9 mouse cellular contexts compared by ENCODE assay signal in genomic region chr4:108318649-108319615, GRCm38 (mm10). TPM values are rescaled to one million over a fixed set of nuclear protein-coding genes. Genes with fewer than 3 reads are reported as not detected.
DNase-seq lines count a peak whose midpoint lies in the region; ATAC-seq and TF ChIP-seq lines count a peak whose summit lies in the region.
"Had no signal": no experiment of that assay in that cellular context is flagged by ENCODE, and none has a peak within 500 bp of the region (broad histone marks: within the 10 kb centered on the region; RNA-seq: fewer than 3 reads in every experiment).

No protein-coding gene starts in this region.

- no peaks in the 10 kb centered on the region for H3K4me1 ChIP-seq in kidney, embryonic 16.5 days (ENCODE audit: insufficient read depth, low read length)
- H3K4me1 ChIP-seq in liver, postnatal 0 days (ENCODE audit: insufficient read depth): peaks cover 12% of the 10 kb centered on the region; the same call in 1 of the 2 replicates
- H3K4me1 ChIP-seq in hindbrain, embryonic 12.5 days: no peaks in the 10 kb centered on the region
- H3K4me1 ChIP-seq: midbrain, embryonic 13.5 days had no signal

- peak; percentile 70 for TF ChIP-seq EP300 in liver, postnatal 0 days (IDR thresholded peaks at IDR 0.05; ENCODE audit: low read depth)

- no peak overlapping the region for H3K4me2 ChIP-seq in kidney, embryonic 16.5 days (replicated peaks; ENCODE audit: low read depth, low read length)
- no peak overlapping the region for H3K4me2 ChIP-seq in liver, postnatal 0 days (ENCODE audit: low read depth, low read length)
- H3K4me2 ChIP-seq in hindbrain, embryonic 12.5 days (replicated peaks): no peak overlapping the region
- H3K4me2 ChIP-seq: midbrain, embryonic 13.5 days had no signal

- H3K27me3 ChIP-seq in kidney, embryonic 16.5 days (ENCODE audit: insufficient read depth, low read length): no peaks in the 10 kb centered on the region
- H3K27me3 ChIP-seq in liver, postnatal 0 days (ENCODE audit: insufficient read depth, low read length): no peaks in the 10 kb centered on the region
- no peaks in the 10 kb centered on the region for H3K27me3 ChIP-seq in hindbrain, embryonic 12.5 days
- H3K27me3 ChIP-seq: midbrain, embryonic 13.5 days had no signal

- ATAC-seq in kidney, embryonic 16.5 days (ENCODE audit: low FRiP score, low TSS enrichment): no peak
- ATAC-seq in liver, postnatal 0 days: peak; percentile 88
- no peak for ATAC-seq in hindbrain, embryonic 12.5 days (ENCODE audit: low FRiP score)
- ATAC-seq in erythroid progenitor cell, adult 5-6 weeks (replicated peaks; ENCODE audit: low FRiP score, poor library complexity, severe bottlenecking): no peak
- ATAC-seq: midbrain, embryonic 13.5 days had no signal

- no peaks in the 10 kb centered on the region for H3K9me3 ChIP-seq in kidney, embryonic 16.5 days (ENCODE audit: low read length)
- H3K9me3 ChIP-seq in liver, postnatal 0 days (ENCODE audit: low read length): no peaks in the 10 kb centered on the region
- no peaks in the 10 kb centered on the region for H3K9me3 ChIP-seq in hindbrain, embryonic 12.5 days (replicated peaks)
- H3K9me3 ChIP-seq: midbrain, embryonic 13.5 days had no signal

- DNase-seq in kidney, adult 9 months: peak; percentile 18
- peak; percentile 93 for DNase-seq in R1 (ENCODE audit: low read depth, low spot score)
- DNase-seq in liver, postnatal 0 days: peak; percentile 55
- DNase-seq in thymus, adult 18-20 months: peak; percentile 33 to 78
- DNase-seq in right cerebral cortex, adult 18-20 months: no peak

- no peak overlapping the region for H3K9ac ChIP-seq in kidney, embryonic 16.5 days (replicated peaks; ENCODE audit: low read length)
- no peak overlapping the region for H3K9ac ChIP-seq in liver, postnatal 0 days (replicated peaks)
- H3K9ac ChIP-seq in hindbrain, embryonic 12.5 days: no peak overlapping the region
- H3K9ac ChIP-seq: midbrain, embryonic 13.5 days had no signal

- 64% methylated on average over 8 of the region's 8 CpGs for WGBS in kidney, embryonic 16.5 days
- WGBS in liver, postnatal 0 days (ENCODE audit: insufficient replicate concordance): 33% methylated on average over 7 of the region's 8 CpGs
- 87% methylated on average over 7 of the region's 8 CpGs for WGBS in hindbrain, embryonic 12.5 days

- no peak overlapping the region for H3K4me3 ChIP-seq in kidney, embryonic 16.5 days (ENCODE audit: low read length)
- no peak overlapping the region for H3K4me3 ChIP-seq in liver, postnatal 0 days (ENCODE audit: low read depth, low read length)
- no peak overlapping the region for H3K4me3 ChIP-seq in hindbrain, embryonic 12.5 days
- H3K4me3 ChIP-seq: midbrain, embryonic 13.5 days had no signal

- H3K27ac ChIP-seq in kidney, embryonic 16.5 days (ENCODE audit: low read length): no peak overlapping the region
- H3K27ac ChIP-seq in liver, postnatal 0 days (ENCODE audit: low read depth): peak overlapping the region; percentile 89
- no peak overlapping the region for H3K27ac ChIP-seq in hindbrain, embryonic 12.5 days
- H3K27ac ChIP-seq: midbrain, embryonic 13.5 days had no signal

- no peaks in the 10 kb centered on the region for H3K36me3 ChIP-seq in kidney, embryonic 16.5 days (ENCODE audit: insufficient read depth, low read length)
- H3K36me3 ChIP-seq in liver, postnatal 0 days (replicated peaks; ENCODE audit: insufficient read depth, low read length): no peaks in the 10 kb centered on the region
- no peaks in the 10 kb centered on the region for H3K36me3 ChIP-seq in hindbrain, embryonic 12.5 days
- H3K36me3 ChIP-seq: midbrain, embryonic 13.5 days had no signal

- no peak for TF ChIP-seq CTCF in liver, postnatal 0 days (IDR thresholded peaks at IDR 0.05; ENCODE audit: low read depth)

RNA-seq across cellular contexts. Expression of gene Coa7, which starts 9.0 kb away (rescaled TPM):
- 52.9 and 54.1 TPM in 2 replicates for polyA plus RNA-seq in kidney, embryonic 16.5 days (2015; fragmentation: Nextera tagmentation; extraction: Ambion mirVana)
- polyA plus RNA-seq in liver, postnatal 0 days (2015; fragmentation: Nextera tagmentation; extraction: Ambion mirVana): 62.2 and 64.9 TPM in 2 replicates
- 46.6 and 56.9 TPM in 2 replicates for polyA plus RNA-seq in hindbrain, embryonic 12.5 days (2016; fragmentation: Nextera tagmentation; extraction: Ambion mirVana)
- total RNA-seq in erythroid progenitor cell, adult 5-6 weeks (2015; ENCODE audit: low replicate concordance): 2.5 TPM in 1 of 2 replicates, not detected in the other
- 2.8 and 11.9 TPM in 2 replicates for total RNA-seq in erythroid progenitor cell, adult 5-6 weeks (2017; ENCODE audit: low replicate concordance)

RNA-seq across cellular contexts. Expression of gene Zyg11b, which starts 18.0 kb away (rescaled TPM):
- 11.6 and 11.7 TPM in 2 replicates for polyA plus RNA-seq in kidney, embryonic 16.5 days (2015; fragmentation: Nextera tagmentation; extraction: Ambion mirVana)
- polyA plus RNA-seq in liver, postnatal 0 days (2015; fragmentation: Nextera tagmentation; extraction: Ambion mirVana): 2.5 and 2.6 TPM in 2 replicates
- 31.9 and 32.2 TPM in 2 replicates for polyA plus RNA-seq in hindbrain, embryonic 12.5 days (2016; fragmentation: Nextera tagmentation; extraction: Ambion mirVana)
- 3.8 and 5.0 TPM in 2 replicates for total RNA-seq in erythroid progenitor cell, adult 5-6 weeks (2015; ENCODE audit: low replicate concordance)
- total RNA-seq in erythroid progenitor cell, adult 5-6 weeks (2017; ENCODE audit: low replicate concordance): 2.0 and 4.5 TPM in 2 replicates
